Mouse (Mus musculus) C2C12 (cell line): ENCODE data around the gene 1810037I17Rik.

Source experiments
- CTCF ChIP-seq: IDR thresholded peaks from one replicate; pipeline ENCODE4 v1.5.1; 2011; ENCODE audit not compliant: control insufficient read depth, insufficient read depth, insufficient read length
- MYOD1 ChIP-seq: IDR thresholded peaks from one replicate; pipeline ENCODE4 v1.6.1; 2011; ENCODE audit warnings: low read depth; ENCODE audit not compliant: control insufficient read depth, insufficient read length
- USF1 ChIP-seq: IDR thresholded peaks from one replicate; pipeline ENCODE4 v1.6.1; 2011; ENCODE audit warnings: low read depth, mild to moderate bottlenecking, control low read depth, moderate library complexity

GRCm38 (mm10) chr3:122975363-122975762 lies 51.4 kb downstream of the 1810037I17Rik start:
- no peak for TF ChIP-seq CTCF
- no peak for TF ChIP-seq MYOD1
- TF ChIP-seq USF1 = no peak
